Mouse (Mus musculus) ES-Bruce4 (cell line): ENCODE measurements around the gene Klhdc7b.

Experiments
- CTCF ChIP-seq: IDR thresholded peaks from one replicate; pipeline ENCODE4 v1.8.1; 2011; ENCODE audit warnings: low read depth, low read length
- EP300 ChIP-seq: IDR thresholded peaks from 2 replicates; pipeline ENCODE4 v1.6.1; 2011; ENCODE audit warnings: low read depth, low read length; ENCODE audit not compliant: insufficient read depth
- POLR2A ChIP-seq: IDR thresholded peaks from one replicate; pipeline ENCODE4 v1.8.1; 2011; ENCODE audit warnings: low read length; ENCODE audit not compliant: insufficient read depth

GRCm38 (mm10) chr15:89363051-89363450 lies 21.7 kb upstream of the Klhdc7b start:
- TF ChIP-seq POLR2A (no peak), EP300 (no peak), CTCF (no peak)
